Mouse (Mus musculus) frontal cortex, postnatal 14 days (tissue): Measurements from ENCODE around the gene Krt25.

Experiments
- DNase-seq, 2 experiments: peaks; one replicate each; pipeline ENCODE4 v3.0.0; 2022; ENCODE audit warnings: low spot score in 2 of 2

The Krt25 gene

DNA sequence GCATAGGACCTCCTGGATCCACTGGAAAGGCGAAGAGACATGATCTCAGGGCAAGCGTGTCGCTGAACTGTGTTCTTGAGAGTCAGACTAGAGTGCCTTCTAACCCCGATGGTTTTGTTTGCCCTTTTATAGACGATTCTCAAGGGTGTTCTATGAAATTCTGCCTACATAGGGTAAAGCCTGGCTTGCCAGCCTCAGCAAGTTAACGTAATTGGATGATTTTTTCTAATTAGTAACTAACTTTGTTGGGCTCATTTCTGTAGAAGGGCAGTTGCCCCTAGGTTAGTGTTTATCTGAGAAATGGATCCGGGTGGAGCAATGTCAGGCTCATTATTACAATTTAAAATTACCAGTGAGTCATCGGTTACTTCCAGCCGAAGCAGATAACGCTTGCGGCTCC, at the start of gene Krt25:
Krt25 (minus strand) TSS at position 101 of the 400 bp plus-strand sequence.
- no peak for DNase-seq

DNA sequence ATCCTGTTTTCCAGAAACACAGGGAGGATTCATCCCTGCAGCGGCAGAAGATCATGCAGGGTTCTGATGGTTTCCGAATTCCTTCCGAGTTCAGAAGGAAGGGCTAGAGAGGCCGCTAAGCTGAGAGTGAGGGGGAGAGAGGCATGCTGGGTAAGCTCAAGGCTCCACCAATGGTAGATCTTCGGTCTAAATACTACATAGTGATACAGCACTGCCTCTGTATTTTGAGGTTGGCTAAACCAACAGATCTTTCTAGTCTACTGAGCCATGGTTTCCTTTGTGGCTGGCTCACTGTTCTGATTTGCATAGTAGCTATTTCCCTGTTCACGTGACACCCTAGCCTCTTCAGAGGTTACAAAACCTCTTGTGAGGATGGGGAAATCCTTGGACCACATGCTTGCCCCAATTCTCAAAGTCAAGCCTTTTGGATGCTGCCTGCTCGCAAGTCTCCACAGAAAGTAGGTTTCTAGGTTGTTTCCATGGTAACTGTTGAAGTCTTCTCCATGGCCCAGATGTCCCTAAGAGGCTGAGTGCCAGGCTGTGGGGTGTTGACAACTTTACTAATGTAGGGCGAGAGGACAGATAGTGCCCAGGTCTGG, 47.2 kb upstream of the Krt25 start:
- peak; percentile 31 to 57 for DNase-seq

DNA sequence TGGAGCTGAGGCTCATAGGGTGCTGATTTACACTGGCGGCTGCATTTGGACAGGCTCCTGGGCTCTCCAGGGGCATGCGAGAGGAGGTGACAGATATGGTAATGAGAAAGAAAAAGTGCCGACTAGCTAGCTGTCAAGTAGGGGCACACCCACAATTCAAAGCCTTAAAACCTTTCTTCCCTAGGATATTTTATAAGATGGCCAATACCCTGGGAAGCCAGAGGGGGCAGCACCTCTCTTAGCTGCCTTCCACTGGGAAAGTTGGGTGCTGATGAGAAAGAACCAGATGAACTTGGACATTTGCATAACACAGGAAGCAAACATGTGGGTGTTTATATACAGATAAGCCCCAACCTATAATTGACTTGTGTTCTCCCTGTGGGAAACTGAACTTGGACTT, 46.5 kb upstream of the Krt25 start:
- no peak for DNase-seq

DNA sequence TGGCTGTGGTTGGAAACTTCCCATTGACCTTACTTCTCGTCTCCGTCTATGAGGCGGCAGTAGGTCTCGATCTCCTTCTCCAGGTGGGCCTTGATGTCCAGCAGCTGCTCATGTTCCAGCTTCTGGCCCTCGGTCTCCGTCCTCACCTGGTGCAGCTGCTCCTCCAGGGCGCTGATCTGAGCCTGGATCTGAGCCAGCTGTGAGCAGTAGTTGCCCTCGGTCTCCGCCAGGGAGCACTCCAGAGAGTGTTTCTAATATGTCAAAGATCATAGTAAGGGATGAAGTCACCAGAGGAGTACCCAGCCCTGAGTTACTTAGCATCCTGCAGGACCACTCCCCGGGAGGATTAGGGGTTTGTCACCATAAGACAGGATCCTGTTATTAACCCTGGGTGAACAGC, 44.0 kb upstream of the Krt25 start:
- DNase-seq = no peak

DNA sequence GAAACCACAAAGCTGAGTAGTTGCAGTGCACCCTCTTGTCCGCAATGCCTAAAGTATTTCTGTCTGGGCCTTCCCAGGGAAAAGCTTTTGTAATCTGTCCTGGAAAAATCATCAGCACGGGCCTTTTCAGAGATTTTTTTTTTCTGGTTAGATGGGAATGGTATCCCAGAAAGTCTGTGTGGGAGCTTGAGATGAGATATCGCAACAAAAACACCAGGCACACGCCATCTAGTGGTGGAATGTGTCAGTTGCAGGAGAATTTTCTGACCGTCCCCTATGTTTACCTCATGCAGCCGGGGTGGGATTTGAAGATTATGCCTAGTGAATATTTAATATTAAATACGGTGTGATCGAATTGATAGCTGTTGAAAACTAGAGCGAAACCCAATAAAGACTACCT, 41.7 kb upstream of the Krt25 start:
- peak in 1 of 2 experiments; percentile 28 for DNase-seq

DNA sequence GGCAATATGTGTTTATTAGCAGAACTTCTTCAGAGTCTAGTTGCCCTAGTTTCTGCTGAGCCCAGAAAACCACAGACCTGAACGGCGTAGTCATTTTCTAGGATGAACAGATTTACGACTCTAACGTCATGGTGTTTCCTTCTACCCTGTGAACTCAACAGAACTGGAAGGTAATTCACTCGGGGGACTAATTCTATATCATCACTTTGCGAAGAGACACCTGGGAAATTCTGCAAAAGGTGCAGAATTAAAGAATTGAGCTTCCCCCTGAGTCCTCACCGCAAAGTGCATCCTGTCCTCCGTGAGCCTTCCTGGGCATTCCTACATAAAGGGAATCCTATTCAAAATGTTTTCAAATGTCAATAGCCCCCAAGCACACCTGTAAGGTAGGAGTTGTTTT, 38.7 kb upstream of the Krt25 start:
- DNase-seq = no peak

DNA sequence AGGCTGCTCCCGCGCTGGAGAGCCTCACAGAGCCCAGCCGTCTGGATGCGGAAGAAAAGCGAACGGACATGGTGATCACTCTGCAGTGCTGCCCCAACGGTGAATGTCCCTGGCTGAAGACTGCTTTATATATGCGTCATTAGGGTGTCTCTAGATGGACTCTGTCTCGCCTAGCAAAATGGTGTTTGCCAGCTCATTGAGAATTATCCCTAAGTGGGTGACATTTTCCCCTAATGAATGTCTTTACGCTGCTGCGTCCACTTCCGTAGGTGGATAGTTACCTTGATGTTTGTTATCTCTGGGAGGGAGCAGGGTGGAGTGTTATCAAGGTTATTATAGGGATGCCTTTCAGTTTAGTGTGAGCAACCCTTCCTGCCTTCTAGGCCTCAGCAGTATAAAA, 28.3 kb upstream of the Krt25 start, which contains the start of gene Krt27:
Krt27 (minus strand) TSS at position 101 of the 400 bp plus-strand sequence.
- DNase-seq = no peak

DNA sequence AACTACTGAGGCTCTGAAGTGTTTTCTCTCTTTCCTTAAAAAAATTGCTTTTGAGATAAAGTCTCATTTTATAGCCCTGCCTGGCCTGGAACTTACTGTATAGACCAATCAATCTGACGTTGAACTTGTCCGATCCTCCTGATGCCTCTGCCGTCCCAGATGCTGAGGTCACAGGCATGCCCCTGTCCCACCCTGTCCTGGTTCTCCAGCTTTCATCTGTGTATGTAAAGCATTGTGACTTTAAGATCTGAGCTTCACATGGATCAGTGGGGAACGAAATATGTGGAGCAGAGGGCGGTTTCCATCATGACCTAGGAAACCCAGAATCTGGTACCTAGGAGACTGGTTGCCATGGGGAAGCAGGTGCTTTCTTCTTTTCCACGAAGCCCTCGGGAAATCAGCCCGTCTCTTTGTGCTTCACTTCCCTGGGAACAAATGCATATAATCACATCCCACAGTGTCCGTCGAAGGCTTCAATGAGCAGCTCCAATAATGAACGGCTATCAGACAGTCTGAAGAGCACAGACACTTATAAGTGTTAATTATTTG, 16.6 kb upstream of the Krt25 start:
- DNase-seq = no peak

DNA sequence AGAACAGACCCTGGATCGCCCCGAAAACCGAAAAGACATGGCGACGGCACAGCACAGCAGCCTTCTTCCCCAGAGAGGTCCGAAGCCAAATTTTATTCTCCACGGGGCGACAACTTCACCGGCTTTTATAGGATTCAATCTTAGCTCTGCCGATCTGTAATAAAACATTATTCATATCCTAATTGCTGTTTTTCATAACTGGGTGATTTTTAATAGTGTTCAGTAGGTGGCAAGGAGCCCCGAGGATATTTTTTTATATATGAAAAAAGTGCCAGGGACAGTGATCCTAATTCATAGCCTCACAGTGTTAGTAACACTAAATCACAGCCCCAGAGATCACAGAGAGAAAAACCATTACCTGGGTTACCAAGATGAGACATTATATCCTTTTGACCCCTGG, 15.1 kb upstream of the Krt25 start, which contains the start of gene Krt26:
Krt26 (minus strand) TSS at position 101 of the 400 bp plus-strand sequence.
- no peak for DNase-seq

DNA sequence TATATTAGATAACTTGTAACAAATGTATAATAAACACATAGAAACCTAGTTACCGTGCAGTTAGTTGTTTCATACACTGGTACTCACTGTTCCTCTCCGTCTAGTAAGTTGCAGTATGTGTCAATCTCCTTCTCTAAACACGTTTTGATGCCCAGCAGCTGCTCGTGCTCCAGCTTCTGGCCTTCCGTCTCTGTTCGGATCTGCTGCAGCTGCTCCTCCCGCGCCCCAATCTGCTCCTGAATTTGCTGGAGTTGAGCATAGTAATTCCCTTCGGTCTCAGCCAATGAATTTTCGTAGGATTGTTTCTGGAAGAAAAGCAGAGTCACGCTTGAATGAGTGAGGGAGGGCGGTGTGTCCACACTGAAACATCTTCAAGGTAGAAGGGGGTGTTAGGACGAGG, 10.7 kb upstream of the Krt25 start:
- peak; percentile 32 to 39 for DNase-seq

DNA sequence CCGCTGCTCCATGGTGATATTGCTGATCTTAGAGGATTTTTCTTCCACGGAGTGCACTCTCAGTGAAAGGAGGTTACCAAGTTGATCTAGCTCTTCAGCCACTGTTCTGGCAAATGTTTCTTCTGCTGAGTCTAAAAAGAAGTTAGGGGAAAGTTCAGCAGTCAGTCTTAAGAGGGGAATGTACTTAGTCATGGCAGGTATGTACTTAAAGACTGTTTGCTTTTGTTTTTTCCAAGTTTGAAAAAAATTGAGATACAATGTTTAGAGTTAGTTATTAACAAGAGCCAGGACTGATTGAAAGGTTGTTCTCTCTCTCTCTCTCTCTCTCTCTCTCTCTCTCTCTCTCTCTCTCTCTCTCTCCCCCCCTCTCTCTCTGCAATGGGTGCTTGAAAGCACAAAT, 6.9 kb upstream of the Krt25 start:
- no peak for DNase-seq

DNA sequence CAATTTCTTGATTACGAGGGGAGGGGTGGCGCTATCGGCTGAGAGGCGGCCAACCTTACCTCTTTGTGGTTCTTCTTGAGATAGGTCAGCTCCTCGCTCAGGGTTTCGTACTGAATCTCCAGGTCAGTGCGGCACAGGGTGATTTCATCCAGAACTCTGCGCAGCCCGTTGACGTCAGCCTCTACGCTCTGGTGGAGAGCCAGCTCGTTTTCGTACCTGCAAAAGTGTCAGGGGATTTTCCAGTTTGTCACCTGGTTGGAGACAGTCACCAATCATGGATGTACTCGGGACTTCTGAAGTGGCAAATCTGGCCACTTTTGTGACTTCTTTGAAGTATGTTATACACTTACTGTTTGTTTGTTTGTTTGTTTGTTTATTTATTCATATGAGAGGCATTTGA, 1.7 kb downstream of the Krt25 start:
- DNase-seq = no peak

DNA sequence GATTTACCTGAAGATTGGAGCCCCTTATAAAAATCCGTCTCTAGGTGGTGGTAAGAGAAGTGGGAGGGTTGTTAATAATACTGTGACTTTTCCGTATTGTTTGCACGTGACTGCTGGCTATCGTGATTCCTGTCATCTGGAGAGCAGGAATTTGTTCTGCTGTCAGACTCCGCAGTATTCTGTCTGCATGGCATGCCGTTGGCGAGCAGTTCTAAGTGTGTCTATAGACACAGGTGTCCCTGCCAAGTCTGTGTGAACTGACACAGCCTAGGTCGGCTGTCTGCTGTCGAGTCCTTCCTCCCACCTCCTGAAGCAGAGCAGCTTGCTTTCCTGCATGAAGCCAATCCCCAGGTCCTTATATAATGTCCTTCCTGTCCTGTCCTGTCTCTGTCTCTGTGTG, 3.6 kb downstream of the Krt25 start:
- no peak for DNase-seq

DNA sequence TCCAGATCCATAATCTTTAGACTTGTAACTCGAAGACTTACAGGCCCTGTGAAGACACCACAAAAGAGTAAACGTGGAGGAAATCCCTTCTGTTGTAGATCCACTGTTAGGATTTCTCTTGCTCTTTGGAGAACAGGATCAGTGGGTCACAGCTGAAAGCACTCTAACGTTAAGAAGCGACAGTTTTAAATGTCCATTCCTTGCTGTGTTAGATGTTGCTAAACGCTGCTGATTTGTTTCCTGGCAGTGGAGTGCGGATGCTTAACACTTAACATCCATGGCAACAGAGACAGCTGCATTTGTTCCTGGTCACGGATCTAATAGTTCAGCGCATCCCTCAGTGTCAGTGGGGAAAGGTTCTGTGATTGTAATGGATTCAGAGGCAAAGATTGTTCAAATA, 6.2 kb downstream of the Krt25 start:
- no peak for DNase-seq

DNA sequence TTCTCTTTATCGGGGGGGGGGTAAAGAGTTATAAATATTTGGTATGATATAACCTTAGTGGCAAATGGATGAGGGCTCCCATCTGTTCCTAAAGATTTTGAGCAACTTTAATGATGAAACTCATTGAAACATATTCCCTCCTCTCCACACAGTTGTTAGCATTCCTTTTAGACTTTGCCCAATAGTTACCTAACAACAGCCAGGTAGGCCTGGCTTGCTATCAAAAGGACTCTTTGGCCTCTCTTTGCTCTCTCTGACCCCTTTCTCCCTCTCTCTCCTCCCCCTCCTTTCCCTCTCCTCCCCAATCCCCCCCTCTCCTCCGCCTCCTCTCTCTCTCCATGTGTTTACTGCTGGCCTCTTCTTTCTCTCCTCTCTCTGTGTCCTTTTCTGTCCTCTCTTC, 8.2 kb downstream of the Krt25 start:
- no peak for DNase-seq

DNA sequence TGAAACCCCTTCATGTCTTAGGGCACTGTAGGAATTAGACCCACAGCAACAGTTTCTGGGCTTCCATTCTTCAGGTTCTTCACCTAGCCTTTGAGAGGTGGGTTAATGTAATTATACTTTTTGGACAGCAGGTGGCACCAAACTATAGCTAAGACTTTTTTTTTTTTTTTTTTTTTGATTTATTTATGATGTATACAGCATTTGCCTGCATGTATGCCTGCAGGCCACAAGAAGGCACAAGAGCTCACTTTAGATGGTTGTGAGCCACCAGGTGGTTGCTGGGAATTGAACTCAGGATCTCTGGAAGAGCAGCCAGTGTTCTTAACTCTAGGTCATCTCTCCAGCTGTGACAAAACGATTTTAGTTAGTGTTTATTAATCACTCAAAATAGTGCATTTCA, 11.9 kb downstream of the Krt25 start:
- DNase-seq = no peak

DNA sequence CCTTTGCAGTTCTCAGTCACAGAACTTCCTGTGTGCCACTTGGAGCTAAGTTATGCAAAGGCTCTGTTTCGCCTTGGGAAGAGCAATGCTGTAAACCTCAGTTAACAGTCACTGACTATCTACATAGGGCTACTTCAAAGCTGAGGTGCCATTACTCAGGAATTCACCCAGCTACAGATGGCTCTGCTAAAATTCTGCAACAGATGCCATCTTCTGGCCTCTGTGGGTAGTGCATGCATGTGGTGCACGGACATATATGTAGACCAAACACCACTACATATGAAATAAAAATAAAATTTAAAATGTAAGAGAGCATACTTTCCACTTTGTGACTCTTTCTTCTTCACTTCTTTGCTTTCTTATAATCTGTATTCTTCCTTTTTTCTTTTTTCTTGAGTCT, 15.2 kb downstream of the Krt25 start:
- DNase-seq = peak; percentile 19 to 40

DNA sequence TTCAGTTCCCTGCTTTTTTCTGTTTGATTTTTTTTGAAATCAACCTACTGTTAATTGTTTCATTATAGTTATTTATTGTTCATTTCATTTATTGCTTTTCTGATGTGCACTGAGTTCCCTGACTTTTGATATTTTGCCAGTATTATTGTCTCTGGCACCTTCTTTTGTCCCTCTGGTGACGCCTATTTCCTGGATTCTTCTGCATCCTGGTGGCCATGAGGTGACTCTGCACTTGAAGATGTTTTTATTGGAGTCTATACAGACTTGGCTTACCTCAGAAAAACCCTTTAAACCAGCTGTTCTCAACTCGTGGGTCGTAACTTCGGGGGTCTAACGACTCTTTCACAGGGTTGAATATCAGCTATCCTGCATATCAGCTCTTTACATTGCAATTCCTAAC, 27.7 kb downstream of the Krt25 start:
- DNase-seq = no peak

DNA sequence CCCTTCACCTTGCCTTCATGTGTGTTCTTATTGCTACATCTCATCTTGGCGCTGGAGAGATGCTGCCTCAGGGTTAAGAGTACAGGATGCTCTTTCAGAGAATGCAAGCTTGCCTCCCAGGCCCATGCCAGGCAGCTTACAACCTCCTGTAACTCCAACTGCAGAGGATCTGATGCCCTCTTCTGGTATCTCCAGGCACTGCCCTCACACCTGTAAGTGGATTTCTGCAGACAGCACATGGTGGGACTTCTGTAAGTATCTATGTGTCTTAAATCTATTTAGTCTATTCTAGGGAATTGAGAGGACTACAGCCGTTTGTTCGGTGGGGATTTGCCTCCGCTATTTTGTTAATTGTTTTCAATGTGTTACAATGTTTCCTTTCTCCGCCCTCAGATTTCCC, 29.9 kb downstream of the Krt25 start:
- peak; percentile 10 to 31 for DNase-seq

DNA sequence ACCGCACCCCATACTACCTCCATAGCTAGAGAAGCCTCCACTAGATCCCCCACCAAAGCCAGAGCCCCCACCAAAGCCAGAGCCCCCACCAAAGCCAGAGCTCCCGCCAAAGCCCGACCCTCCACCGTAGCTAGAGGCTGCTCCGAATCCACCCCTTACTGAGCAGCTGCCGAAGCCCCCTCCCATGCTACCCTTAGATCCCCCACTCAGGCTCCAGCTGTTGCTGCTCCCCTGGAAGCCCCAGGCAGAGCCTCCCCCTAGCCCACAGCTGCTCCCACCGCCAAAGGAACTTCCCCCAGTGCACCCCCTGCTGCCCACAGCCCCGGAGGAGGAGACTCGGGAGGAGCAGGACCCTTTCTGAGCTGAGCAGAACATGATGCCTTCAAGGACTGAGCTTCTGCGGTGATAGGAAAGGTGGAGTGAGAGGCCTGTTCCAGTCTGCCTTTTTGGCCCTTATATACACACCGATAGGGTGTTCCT, 37.9 kb downstream of the Krt25 start, which contains the start of gene Krt24:
Krt24 (minus strand) TSS at position 430 of the 480 bp plus-strand sequence.
- DNase-seq = no peak

DNA sequence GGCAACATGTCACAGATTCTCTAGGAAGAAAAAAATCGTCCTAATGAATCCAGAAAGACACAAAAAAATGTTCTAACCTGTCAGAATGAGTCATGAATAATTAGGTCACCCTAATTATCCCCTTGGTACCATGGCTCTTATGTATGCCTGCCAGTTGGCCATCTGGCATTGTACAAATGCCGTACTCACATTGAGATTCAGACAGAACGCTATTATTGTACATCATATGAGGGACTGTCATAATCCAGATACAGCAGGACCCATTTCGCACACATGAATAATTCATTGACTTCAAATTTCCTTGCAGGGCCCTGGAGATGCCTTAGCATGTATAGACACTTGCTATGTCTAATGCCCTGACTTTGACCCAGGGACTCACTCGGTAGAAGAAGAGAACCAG, 38.7 kb downstream of the Krt25 start:
- no peak for DNase-seq

DNA sequence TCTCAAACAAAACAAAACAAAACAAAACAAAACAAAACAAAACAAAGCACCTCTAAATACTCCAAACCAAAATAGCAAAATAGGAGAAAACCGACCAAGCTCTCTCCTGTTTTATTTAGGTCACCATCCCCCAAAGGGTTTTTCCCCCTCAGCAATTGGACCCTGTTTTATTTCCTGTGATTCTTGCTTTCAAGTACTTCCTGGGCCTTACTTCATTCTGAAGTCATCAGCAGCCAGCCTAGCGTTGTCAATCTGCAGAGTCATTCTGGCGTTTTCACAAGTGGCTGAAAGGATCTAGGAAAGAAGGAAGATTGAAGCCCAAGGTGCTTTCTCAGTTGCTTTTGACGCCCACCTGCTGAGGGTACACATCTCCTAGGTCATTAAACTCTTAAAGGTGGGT, 39.4 kb downstream of the Krt25 start:
- DNase-seq = no peak

DNA sequence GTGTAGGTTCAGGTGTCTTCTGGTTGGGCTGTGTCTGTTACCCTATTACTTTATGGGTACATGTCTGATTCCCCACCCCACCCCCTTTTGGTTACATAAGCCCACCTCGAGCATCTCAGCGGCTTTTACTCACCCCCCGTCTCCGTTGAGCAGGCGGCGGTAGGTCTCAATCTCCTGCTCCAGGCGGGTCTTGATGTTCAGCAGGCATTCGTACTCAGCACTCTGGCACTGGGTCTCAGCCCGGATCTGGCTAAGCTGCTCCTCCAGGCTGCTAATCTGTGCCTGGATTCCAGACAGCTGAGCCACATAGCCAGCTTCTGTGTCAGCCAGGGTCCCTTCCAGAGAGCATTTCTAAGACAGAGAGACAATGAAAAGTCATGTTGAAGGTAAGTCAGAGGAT, 41.6 kb downstream of the Krt25 start:
- no peak for DNase-seq

DNA sequence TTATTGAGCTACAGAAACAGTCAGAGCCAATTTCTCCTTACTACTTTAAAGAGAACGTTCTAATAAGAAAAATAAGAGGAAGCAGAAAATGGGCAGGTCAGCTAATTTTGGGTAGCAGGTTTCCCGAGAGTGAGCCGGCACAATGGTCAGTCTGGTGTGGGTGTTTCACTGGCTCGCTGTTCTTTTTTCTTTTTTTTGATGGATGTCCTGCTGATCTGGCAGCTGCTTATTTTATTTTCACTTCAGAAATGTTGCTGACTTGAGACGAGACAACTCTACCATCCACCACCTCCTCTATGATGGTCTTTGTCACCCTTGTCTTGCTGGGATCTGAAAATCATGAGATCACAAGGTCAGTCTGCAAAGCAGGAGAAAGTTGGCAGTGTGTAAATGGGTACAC, 42.8 kb downstream of the Krt25 start:
- no peak for DNase-seq
